Mouse (Mus musculus) cerebellum, postnatal 4 days (tissue): ENCODE measurements around the gene Fahd2a.

ENCODE experiments used
- DNase-seq, 2 experiments: peaks; one replicate each; pipeline ENCODE4 v3.0.0; 2022; ENCODE audit warnings: low spot score in 2 of 2, mixed read lengths in 1 of 2

Gene Fahd2a

GRCm38 (mm10) chr2:127444055-127444789 is at the start of gene Fahd2a:
Gene Fahd2a, minus strand, starts transcription at chr2:127444565.
- peak; percentile 80 to 88 for DNase-seq

DNA sequence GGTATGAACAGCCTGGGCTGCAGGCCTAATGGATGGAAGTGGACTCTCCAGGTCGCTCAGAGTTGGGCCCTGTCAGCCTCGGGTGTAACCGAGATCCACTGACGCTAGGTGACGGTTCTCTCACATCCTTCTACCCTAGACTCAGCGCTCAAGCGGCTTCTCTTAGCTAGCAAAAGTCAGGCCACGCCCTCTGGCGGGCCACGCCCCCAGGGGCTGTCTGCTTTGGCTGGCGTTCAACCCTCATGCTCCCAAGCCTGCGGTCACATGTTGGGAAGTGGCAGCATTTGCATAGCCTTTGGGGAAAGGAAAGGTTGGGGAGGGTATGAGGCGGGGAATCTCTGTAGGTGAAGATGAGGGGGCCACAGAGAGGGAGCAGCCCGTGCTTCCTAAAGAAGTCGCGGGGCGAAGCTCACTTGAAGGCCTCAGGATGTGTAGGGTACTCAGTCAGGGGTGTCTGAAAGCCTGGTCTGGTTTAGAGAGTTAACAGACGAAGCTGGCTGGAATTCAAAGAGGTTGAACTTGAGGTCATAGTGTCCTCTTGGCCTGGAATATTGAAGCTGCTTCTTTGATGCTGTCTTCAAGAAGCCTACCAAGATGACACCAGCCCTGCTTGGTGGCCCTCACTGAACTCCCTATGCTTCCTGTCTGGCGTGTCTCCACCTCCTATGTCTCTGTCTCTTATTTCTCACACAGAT is 40.3 kb upstream of the Fahd2a start:
- peak in 1 of 2 experiments; percentile 76 for DNase-seq

GRCm38 (mm10) chr2:127483001-127483400 is 38.6 kb upstream of the Fahd2a start:
- DNase-seq, result no peak

DNA sequence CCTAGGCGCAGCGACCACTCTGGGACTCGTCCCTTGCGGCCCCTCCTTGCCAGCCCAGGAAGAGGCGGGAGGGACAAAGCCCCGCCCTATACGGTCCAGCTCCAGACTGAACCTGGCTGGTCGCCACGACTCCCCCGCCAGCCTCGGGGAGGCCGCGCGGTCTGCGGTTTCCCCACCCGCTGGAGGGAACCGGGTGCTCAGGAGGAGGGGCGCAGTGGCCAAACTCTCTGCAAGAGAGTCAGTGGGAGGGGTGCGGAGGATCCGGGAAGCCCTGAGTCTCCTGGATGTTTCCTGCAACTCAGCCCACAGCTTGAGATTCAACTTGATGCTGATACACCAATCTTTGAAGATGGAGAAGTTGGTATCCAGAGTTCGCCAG is 38.2 kb upstream of the Fahd2a start:
- peak in 1 of 2 experiments; percentile 23 for DNase-seq

DNA sequence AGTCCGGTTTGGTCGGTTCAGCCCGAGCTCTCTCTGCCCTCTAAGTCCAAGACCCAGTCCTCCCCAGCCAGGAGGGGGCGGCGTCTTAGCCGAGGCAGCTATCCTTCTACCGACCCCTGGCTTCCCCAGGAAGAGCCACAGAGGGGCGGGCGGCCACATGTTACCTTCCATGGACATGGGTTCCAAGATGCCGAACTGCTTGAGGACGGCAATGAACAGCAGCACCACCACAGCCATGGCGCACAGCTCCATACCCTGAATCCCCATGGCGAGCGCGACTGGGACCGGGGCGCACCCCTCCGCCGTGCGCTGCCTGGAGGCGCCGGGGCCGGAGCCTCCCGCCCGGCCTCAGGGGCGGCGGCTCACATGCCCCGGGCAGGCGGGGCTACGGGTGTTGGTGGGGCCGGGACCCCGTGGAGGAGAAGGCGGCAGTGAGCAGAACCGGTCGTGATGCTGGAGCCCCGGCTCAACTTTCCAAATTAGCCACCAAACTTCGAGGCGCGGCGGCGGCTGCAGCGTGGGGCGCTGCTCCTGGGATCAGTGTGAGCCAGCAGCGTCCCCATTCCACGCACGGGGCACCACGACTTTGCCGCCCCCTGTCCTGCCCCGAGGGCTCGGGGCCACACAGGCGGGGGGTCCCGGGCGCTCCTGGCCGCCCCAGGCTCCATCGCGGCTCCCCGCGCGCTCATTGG is 37.6 kb upstream of the Fahd2a start:
- no peak for DNase-seq

- no peak for DNase-seq
Measured at GRCm38 (mm10) chr2:127479763-127480162, 35.4 kb upstream of the Fahd2a start.

- DNase-seq, result no peak
Measured at GRCm38 (mm10) chr2:127479210-127479609, 34.8 kb upstream of the Fahd2a start.

- DNase-seq, result no peak
Measured at GRCm38 (mm10) chr2:127472279-127472678, 27.9 kb upstream of the Fahd2a start.

DNA sequence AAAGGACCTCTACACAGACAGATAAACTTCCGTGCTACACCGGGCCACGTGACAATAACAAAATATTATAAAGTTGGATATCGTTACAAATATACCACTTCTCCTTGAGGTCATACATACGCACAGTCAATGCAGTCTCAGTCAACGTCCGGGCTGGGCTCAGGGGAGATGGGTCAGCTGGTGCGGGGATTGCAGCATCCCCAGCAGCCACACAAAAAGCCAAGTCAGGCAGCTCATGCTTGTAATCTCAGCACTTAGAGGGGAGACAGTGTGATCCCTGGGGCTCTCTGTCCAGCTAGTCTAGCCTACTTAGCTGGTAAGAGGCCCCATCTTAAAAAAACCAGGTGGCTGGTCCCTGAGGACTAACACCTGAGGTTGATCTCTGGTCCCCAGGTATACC is 26.9 kb upstream of the Fahd2a start:
- DNase-seq, result no peak

DNA sequence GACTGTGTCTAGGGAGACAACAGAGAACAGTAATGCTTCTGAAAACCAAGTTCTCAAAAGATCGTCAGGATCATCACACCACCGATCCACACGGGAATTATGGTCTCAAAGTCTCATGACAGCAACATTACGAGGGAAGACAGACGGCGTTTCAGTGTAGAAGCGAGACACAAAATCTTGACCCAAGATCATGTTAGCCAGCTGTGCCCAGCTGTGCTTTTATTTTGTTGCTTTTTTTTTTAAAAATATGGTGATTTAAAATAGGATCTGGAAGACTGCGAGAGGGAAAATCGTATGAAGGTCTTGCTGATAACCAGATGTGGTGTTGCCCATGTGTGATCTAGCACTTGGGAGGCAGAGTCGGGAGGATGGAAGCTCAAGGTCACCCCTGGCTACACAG is 26.3 kb upstream of the Fahd2a start:
- no peak for DNase-seq

DNA sequence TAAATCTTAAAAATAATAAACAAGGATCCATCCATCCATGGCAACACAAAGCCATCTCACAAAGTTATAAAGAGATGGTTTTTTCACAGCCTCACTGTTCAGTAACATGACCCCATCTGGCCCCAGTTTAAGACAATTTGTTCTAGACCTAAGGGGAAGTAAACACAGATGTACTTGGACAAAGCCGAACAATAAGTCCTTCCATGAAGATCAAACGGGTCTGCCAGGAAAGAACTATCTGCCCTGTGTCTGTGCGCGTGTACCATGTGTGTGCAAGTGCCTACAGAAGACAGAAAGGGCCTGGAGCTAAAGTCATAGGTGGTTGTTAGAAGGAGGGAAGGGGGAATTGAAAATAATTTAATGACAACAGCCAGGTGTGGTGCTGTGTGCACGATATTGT is 25.8 kb upstream of the Fahd2a start:
- no peak for DNase-seq

GRCm38 (mm10) chr2:127462314-127462713 is 17.9 kb upstream of the Fahd2a start:
- DNase-seq, result peak in 1 of 2 experiments; percentile 51

DNA sequence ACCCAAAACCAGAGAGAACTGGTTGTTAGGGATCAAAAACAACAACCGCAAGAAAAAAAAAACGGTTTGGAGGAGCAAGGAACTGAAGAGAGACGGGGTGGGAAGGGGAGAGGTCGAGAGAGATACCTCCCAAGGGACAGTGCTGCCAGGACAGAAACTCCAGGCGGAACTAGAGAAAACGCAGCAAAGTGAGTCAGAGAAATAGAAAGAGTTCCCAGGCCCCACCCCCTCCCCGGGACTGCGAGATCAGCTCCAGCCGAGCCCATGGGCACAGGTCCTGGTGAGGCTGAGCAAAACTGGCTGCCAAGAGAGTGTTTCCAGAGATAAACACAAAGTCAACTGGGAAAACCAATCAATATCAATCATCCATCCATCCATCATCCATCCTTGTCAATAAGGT is 17.0 kb upstream of the Fahd2a start:
- DNase-seq, result no peak

DNA sequence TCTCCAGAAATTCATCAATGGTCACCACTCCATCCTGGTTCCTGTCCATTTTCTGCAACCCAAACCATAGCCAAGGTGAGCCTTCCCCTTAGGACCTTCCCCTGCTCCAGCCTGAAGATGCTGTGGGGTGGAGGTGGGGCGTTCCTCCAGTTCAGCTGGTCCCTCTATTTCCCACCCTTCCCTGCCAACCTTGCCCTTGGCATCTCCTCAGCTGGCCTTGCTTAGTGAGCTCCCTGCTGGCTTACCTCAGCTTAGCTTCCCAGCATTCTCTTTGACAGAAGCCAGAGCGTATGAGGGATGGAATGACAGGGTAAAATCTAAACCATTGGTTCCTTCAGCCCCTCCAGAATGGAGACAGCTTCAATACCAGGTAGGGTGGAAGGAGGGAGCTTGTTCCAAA is 15.0 kb upstream of the Fahd2a start:
- DNase-seq, result no peak

DNA sequence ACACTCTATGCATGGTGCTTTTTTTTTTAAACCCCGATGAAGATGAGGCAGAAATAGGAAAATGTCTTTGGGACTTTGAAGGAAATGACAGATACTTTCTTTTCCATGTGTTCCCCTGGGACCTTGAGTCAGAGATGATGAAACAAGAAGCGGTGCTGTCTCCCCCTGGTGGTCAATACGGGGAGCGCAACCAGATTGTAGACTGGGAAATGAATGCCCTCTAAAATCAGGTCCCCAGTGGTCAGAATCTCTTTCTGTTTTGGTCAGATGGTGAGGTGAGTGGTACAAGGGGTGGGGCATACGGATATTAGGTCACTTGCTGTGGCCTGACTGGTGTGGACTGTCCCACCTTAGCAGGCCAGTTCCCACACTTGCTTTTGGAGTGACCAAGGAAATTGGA is 9.4 kb upstream of the Fahd2a start:
- DNase-seq, result peak; percentile 62 to 82

GRCm38 (mm10) chr2:127453141-127453540 is 8.8 kb upstream of the Fahd2a start:
- DNase-seq, result no peak

- DNase-seq, result no peak
Measured at GRCm38 (mm10) chr2:127451748-127452147, 7.4 kb upstream of the Fahd2a start.

DNA sequence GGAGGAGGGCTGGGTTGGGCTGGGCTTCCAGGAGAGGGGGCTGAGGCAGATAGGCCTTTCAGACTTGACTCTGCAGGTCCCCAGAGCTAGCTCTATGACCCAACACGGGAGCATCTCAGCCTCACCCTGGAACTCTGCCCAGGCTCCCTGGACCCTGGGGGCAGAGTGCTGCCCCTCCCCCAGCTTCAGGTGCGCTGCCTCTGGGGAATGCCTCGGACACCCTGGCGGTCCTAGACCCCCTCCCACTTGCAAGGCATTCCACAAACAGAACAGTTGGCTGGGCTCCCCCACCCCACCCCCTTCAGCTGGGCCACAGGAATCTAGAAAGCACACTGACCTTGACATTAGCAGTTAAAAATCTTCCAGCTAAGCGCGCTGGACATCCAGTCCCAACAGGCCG is 5.3 kb upstream of the Fahd2a start:
- DNase-seq, result no peak

- DNase-seq, result no peak
Measured at GRCm38 (mm10) chr2:127446847-127447246, 2.5 kb upstream of the Fahd2a start.

DNA sequence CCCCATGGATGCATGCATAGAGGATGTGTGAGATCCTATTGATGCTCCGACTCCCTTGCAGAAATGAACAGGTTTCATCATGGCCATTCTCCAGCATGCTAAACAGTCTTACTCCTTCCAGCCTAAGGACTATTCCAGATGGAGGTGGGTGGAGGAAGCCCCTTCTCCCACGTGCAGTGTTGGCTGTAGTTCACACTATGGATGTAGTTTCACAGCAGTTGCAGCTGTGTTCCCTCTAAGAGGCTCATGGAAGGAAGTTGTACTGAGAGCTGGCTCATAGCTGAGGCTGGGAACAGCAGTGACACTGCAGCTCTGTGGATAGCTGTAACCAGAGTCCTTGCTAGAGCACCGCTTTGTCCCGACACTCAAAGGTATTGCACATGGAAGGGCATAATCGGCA is 6.7 kb downstream of the Fahd2a start:
- DNase-seq, result no peak

- no peak for DNase-seq
Measured at GRCm38 (mm10) chr2:127435554-127435953, 8.8 kb downstream of the Fahd2a start.

- no peak for DNase-seq
Measured at GRCm38 (mm10) chr2:127435135-127435534, 9.2 kb downstream of the Fahd2a start.
